Mouse (Mus musculus): ENCODE results near the gene Ascl2.

DNA sequence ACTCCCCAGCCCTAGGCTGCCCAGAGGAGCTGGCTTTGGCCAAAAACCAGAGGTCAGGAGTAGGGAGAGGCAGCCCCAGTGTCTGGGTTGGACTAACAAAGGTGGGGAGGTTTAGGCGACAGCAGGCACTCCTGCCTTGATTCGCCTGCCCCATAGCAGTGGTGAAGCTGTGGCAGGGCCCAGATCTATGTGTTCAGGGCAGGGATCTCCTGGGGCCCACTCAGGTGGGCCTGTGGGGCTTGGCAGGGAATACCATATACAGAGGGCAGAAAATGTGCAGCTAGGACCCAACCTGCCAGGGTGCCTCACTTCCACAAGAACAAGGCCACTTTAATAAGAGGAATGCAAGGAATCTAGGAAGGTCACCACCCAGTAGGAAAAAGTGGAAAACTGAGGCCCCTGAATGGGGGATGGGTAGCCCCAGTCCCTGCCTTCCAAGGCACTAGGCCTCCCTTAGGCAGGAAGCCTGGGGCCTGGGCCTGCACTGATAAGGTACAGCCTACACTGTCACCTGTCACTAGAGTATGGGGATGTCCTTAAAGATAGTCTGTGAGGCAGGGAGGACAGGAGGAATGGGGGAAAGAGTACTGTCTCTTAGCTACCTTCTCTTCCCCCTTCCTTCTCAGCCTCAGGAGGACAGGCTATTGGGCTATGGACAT lies 37.2 kb upstream of the Ascl2 start:
- TF ChIP-seq CTCF (IDR thresholded peaks at IDR 0.05; ENCODE audit: extremely low read depth, insufficient read depth, low read length) (no peak), POLR2A (IDR thresholded peaks at IDR 0.05; ENCODE audit: extremely low read depth, insufficient read depth, low read length) (no peak)
